Mouse (Mus musculus) spleen, adult 2 months (tissue): ENCODE results near the gene Tsc22d2.

Experiments
- CTCF ChIP-seq: fragments of 200-500 bp; IDR thresholded peaks from 2 replicates; pipeline ENCODE4 v1.5.1; 2011; ENCODE audit warnings: mild to moderate bottlenecking, inconsistent platforms; ENCODE audit not compliant: insufficient read depth, insufficient read length, insufficient replicate concordance; ENCODE audit errors: extremely low read depth
- POLR2A ChIP-seq: fragments of 200-500 bp; IDR thresholded peaks from 2 replicates; pipeline ENCODE4 v1.6.1; 2011; ENCODE audit warnings: low read depth, low read length, inconsistent platforms

GRCm38 (mm10) chr3:58370811-58371210 is 43.7 kb upstream of the Tsc22d2 start:
- TF ChIP-seq CTCF (no peak), POLR2A (no peak)
